Mouse (Mus musculus): ENCODE measurements around the gene Spon1.

DNA sequence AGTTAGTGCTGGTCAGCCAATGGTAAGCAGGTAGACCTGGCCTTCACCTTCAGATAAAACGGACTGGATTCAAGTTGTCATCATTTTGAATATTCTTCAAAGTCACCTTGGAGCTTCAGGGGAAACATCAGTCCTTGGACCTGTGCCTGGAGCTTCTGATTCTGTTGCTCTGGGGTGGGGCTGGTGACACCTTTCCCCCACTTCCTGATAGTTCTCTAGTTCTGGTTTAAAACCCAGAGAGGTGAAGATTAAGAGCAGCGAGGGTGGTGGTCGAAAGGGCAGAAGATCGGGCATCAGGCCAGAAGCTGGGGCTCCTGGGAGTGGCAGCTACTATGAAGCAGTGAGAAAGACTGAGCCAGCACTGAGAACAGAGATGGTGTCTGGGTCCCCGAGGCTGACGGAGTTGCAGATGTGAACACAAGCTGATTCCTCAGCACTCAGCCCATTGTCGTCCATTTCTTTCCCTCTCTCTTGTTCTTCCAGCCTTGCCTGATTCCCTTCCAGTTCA, 51.1 kb downstream of the Spon1 start:
- TF ChIP-seq CTCF (IDR thresholded peaks at IDR 0.05; ENCODE audit: borderline replicate concordance, extremely low read depth, insufficient read depth, insufficient read length) (no peak), POLR2A (IDR thresholded peaks at IDR 0.05; ENCODE audit: borderline replicate concordance, extremely low read depth, insufficient read depth, insufficient read length, poor library complexity, severe bottlenecking) (no peak)
